Mouse (Mus musculus) brain, adult 10 weeks (tissue): ENCODE measurements around the gene Olfr344. TPM values are rescaled to one million over a fixed set of nuclear protein-coding genes. Genes with fewer than 3 reads are reported as not detected.

Source experiments
- polyA plus RNA-seq: library from polyadenylated mRNA; stranded (reverse); fragments of 350-450 nt; fragmentation: Illumina TruSeq; extraction: RNeasy Lipid Tissue Mini Kit (QIAGEN cat#74804); gene quantifications from one replicate; pipeline ENCODE4 v1.2.3, GENCODE M21; 2015; ENCODE audit warnings: low read depth, low replicate concordance

Olfr344 gene
- polyA plus RNA-seq, result not detected

DNA sequence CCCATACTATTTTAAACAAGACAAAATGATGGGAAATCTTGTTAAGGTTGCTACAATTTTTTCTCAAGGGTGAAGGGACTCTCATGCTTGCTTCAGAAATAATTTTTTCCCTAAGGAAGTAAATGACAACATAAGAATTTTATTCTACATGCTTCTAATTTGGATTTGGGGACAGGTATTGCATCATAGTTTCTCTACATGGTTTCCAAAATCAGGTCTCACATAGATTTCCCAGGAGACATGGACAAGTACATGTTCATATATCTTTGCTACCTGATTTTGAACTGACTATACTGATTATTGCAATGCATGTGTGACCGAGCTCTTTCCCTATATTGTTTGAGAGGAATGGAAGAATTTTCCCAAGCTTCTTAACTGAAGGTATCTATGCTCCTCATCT, at the start of gene Olfr344:
Gene Olfr344 (plus strand): TSS at position 301 of the 400 bp plus-strand sequence.

GRCm38 (mm10) chr2:36524698-36525097, 41.8 kb upstream of the Olfr344 start, which contains the start of gene Olfr342:
TSS of gene Olfr342 (plus strand) at chr2:36524998.

Other genes starting within 250 kb of the Olfr344 start
- gene Olfr338, start 193.1 kb upstream of the Olfr344 start, polyA plus RNA-seq, result not detected
- gene Olfr339, start 147.7 kb upstream of the Olfr344 start, polyA plus RNA-seq, result not detected
- not detected for gene Olfr340, start 114.1 kb upstream of the Olfr344 start, polyA plus RNA-seq
- gene Olfr341, start 84.2 kb upstream of the Olfr344 start, polyA plus RNA-seq, result not detected
- gene Olfr342, start 41.7 kb upstream of the Olfr344 start, polyA plus RNA-seq, result not detected
- gene Olfr345, start 73.4 kb downstream of the Olfr344 start, polyA plus RNA-seq, result not detected
- gene Olfr346, start 119.1 kb downstream of the Olfr344 start, polyA plus RNA-seq, result not detected
- not detected for gene Olfr347, start 165.2 kb downstream of the Olfr344 start, polyA plus RNA-seq
- not detected for gene Olfr348, start 217.6 kb downstream of the Olfr344 start, polyA plus RNA-seq
- not detected for gene Olfr50, start 223.9 kb downstream of the Olfr344 start, polyA plus RNA-seq